Mouse (Mus musculus) small intestine, adult 2 months (tissue): ENCODE data around the gene Tchp.

Experiments used
- CTCF ChIP-seq: fragments of 200-500 bp; IDR thresholded peaks from 2 replicates; pipeline ENCODE4 v1.5.1; 2012; ENCODE audit warnings: low read depth, mild to moderate bottlenecking, control low read depth, inconsistent platforms, low read length, moderate library complexity, mixed read lengths; ENCODE audit not compliant: insufficient replicate concordance, insufficient read length; ENCODE audit errors: extremely low read depth
- POLR2A ChIP-seq: fragments of 200-500 bp; IDR thresholded peaks from 2 replicates; pipeline ENCODE4 v1.6.1; 2012; ENCODE audit warnings: low read depth, mild to moderate bottlenecking, control low read depth, inconsistent platforms, low read length, moderate library complexity

- TF ChIP-seq CTCF (no peak), POLR2A (no peak)
Measured at GRCm38 (mm10) chr5:114722846-114723245, 15.3 kb downstream of the Tchp start.
